Mouse (Mus musculus) lung, postnatal 10 days (tissue): ENCODE measurements around the gene Pdzd2.

ENCODE experiments used
- DNase-seq: peaks from one replicate; pipeline ENCODE4 v3.0.0; 2021

Gene Pdzd2

GRCm38 (mm10) chr15:12728381-12728780 lies 11.3 kb downstream of the Pdzd2 start:
- no peak for DNase-seq

GRCm38 (mm10) chr15:12725256-12725655 lies 14.5 kb downstream of the Pdzd2 start:
- DNase-seq = no peak

GRCm38 (mm10) chr15:12721684-12722500 lies 17.8 kb downstream of the Pdzd2 start:
- DNase-seq = peak; percentile 53

GRCm38 (mm10) chr15:12718819-12719218 lies 20.9 kb downstream of the Pdzd2 start:
- no peak for DNase-seq

- no peak for DNase-seq
Measured at GRCm38 (mm10) chr15:12717410-12717809, 22.3 kb downstream of the Pdzd2 start.

- no peak for DNase-seq
Measured at GRCm38 (mm10) chr15:12716881-12717280, 22.8 kb downstream of the Pdzd2 start.

- no peak for DNase-seq
Measured at GRCm38 (mm10) chr15:12714322-12714721, 25.4 kb downstream of the Pdzd2 start.

GRCm38 (mm10) chr15:12713216-12713615 lies 26.5 kb downstream of the Pdzd2 start:
- no peak for DNase-seq

GRCm38 (mm10) chr15:12710036-12710435 lies 29.7 kb downstream of the Pdzd2 start:
- no peak for DNase-seq

GRCm38 (mm10) chr15:12708297-12708696 lies 31.4 kb downstream of the Pdzd2 start:
- DNase-seq = no peak

GRCm38 (mm10) chr15:12706902-12707301 lies 32.8 kb downstream of the Pdzd2 start:
- DNase-seq = no peak

- DNase-seq = no peak
Measured at GRCm38 (mm10) chr15:12700367-12700766, 39.4 kb downstream of the Pdzd2 start.

GRCm38 (mm10) chr15:12697741-12698140 lies 42.0 kb downstream of the Pdzd2 start:
- no peak for DNase-seq

GRCm38 (mm10) chr15:12696889-12697288 lies 42.8 kb downstream of the Pdzd2 start:
- DNase-seq = no peak

GRCm38 (mm10) chr15:12689716-12690381 lies 49.9 kb downstream of the Pdzd2 start:
- DNase-seq = no peak

GRCm38 (mm10) chr15:12682549-12682948 lies 57.2 kb downstream of the Pdzd2 start:
- peak; percentile 7 for DNase-seq

GRCm38 (mm10) chr15:12681891-12682290 lies 57.8 kb downstream of the Pdzd2 start:
- DNase-seq = no peak

GRCm38 (mm10) chr15:12680750-12681149 lies 59.0 kb downstream of the Pdzd2 start:
- DNase-seq = peak; percentile 74

GRCm38 (mm10) chr15:12679996-12680395 lies 59.7 kb downstream of the Pdzd2 start:
- no peak for DNase-seq

GRCm38 (mm10) chr15:12678540-12679112 lies 61.1 kb downstream of the Pdzd2 start:
- DNase-seq = no peak

GRCm38 (mm10) chr15:12675366-12675765 lies 64.4 kb downstream of the Pdzd2 start:
- DNase-seq = no peak

- no peak for DNase-seq
Measured at GRCm38 (mm10) chr15:12674026-12674425, 65.7 kb downstream of the Pdzd2 start.

GRCm38 (mm10) chr15:12667760-12668520 lies 71.8 kb downstream of the Pdzd2 start:
- peak; percentile 26 for DNase-seq
